Comparison of ENCODE assay signal across 8 mouse cellular contexts in genomic region chr14:31780412-31781233, GRCm38 (mm10). TPM values are rescaled to one million over a fixed set of nuclear protein-coding genes. Genes with fewer than 3 reads are reported as not detected.
A peak's percentile ranks its signal among the peaks of the same experiment; 100 is the strongest.
DNase-seq lines count a peak whose midpoint lies in the region; ATAC-seq and TF ChIP-seq lines count a peak whose summit lies in the region.

No protein-coding gene starts in this region.

- ATAC-seq in intestine, postnatal 0 days, result no peak

- peak overlapping the region; percentile 45 for H3K9ac ChIP-seq in intestine, postnatal 0 days (ENCODE audit: low read depth, low read length)

- H3K27me3 ChIP-seq in intestine, postnatal 0 days (replicated peaks; ENCODE audit: control insufficient read depth, insufficient read depth, low read length), result no peaks in the 10 kb centered on the region
- no peaks in the 10 kb centered on the region for H3K27me3 ChIP-seq in midbrain, embryonic 10.5 days (ENCODE audit: low read depth, poor library complexity, severe bottlenecking)

- TF ChIP-seq CTCF in gastrocnemius, adult 2 months (IDR thresholded peaks at IDR 0.05), result no peak
- no peak for TF ChIP-seq CTCF in embryonic fibroblast, embryonic 13.5 days (IDR thresholded peaks at IDR 0.05; ENCODE audit: borderline replicate concordance, insufficient read depth, low read length)
- no peak for TF ChIP-seq CTCF in intestine, postnatal 0 days (IDR thresholded peaks at IDR 0.05; ENCODE audit: low read depth)

- H3K4me2 ChIP-seq in intestine, postnatal 0 days (replicated peaks; ENCODE audit: low read depth), result peak overlapping the region; percentile 55

- WGBS in intestine, postnatal 0 days, result 77% methylated on average over 11 of the region's 11 CpGs
- WGBS in midbrain, embryonic 10.5 days, result 44% methylated on average over 11 of the region's 11 CpGs

- no peaks in the 10 kb centered on the region for H3K9me3 ChIP-seq in intestine, postnatal 0 days (ENCODE audit: control insufficient read depth)
- no peaks in the 10 kb centered on the region for H3K9me3 ChIP-seq in midbrain, embryonic 10.5 days (replicated peaks)

- peak overlapping the region; percentile 91 for H3K27ac ChIP-seq in gastrocnemius, adult 2 months
- peak overlapping the region; percentile 91 for H3K27ac ChIP-seq in embryonic fibroblast, embryonic 13.5 days (ENCODE audit: insufficient read depth, low read length)
- H3K27ac ChIP-seq in intestine, postnatal 0 days (ENCODE audit: low read depth, low read length), result peak overlapping the region; percentile 35; the same call in 1 of the 2 replicates
- peak overlapping the region; percentile 79 for H3K27ac ChIP-seq in midbrain, embryonic 10.5 days (replicated peaks)

- intact Hi-C loops in gastrocnemius, adult 2 months (cut with DNase I), result no loop called here

- TF ChIP-seq POLR2A in embryonic fibroblast, embryonic 13.5 days (IDR thresholded peaks at IDR 0.05; ENCODE audit: low read depth, low read length), result no peak

- H3K4me1 ChIP-seq in embryonic fibroblast, embryonic 13.5 days (ENCODE audit: control insufficient read depth, insufficient read depth, low read length), result peaks cover 3% of the 10 kb centered on the region; the same call in 1 of the 2 replicates
- no peaks in the 10 kb centered on the region for H3K4me1 ChIP-seq in intestine, postnatal 0 days (replicated peaks; ENCODE audit: control insufficient read depth, insufficient read depth, low read length)
- H3K4me1 ChIP-seq in midbrain, embryonic 10.5 days, result peaks cover 31% of the 10 kb centered on the region

- no peak for DNase-seq in gastrocnemius, adult 2 months
- DNase-seq in gastrocnemius, adult 18-20 months (ENCODE audit: low spot score), result no peak
- DNase-seq in CD4-positive, CD25-positive, alpha-beta regulatory T cell, adult 2 months (ENCODE audit: low read depth, low spot score), result peak; percentile 21
- no peak for DNase-seq in midbrain, embryonic 10.5 days (ENCODE audit: low spot score)
- DNase-seq in urinary bladder, adult 18-20 months (ENCODE audit: low spot score in 2 of 2), result no peak
- no peak for DNase-seq in testis, postnatal 10 days (ENCODE audit: low spot score)

- peak overlapping the region; percentile 73 for H3K4me3 ChIP-seq in gastrocnemius, adult 2 months
- H3K4me3 ChIP-seq in embryonic fibroblast, embryonic 13.5 days (ENCODE audit: insufficient read depth, low read length), result peak overlapping the region; percentile 98
- peak overlapping the region; percentile 22 for H3K4me3 ChIP-seq in intestine, postnatal 0 days (ENCODE audit: low read depth, low read length)
- peak overlapping the region; percentile 38 for H3K4me3 ChIP-seq in midbrain, embryonic 10.5 days

- no peaks in the 10 kb centered on the region for H3K36me3 ChIP-seq in intestine, postnatal 0 days (ENCODE audit: control insufficient read depth, insufficient read depth)
- H3K36me3 ChIP-seq in midbrain, embryonic 10.5 days, result 0 out of 2 replicates have a peak, but pooled peaks cover 2% of the 10 kb centered on the region

RNA-seq across cellular contexts. Expression of gene Ankrd28, which starts 49.8 kb away (rescaled TPM):
- total RNA-seq in gastrocnemius, adult 2 months (2021), result 10 to 100 TPM; 41.3 to 51.4 TPM
- total RNA-seq in gastrocnemius, adult 18-20 months (2021), result 10 to 100 TPM; 44.7 to 55.8 TPM
- polyA plus RNA-seq in embryonic fibroblast, embryonic 13.5 days (2011; ENCODE audit: insufficient read length, low read depth, missing spikeins), result 56.1 and 57.5 TPM in 2 replicates
- polyA plus RNA-seq in intestine, postnatal 0 days (2015; fragmentation: Nextera tagmentation; extraction: Ambion mirVana), result 3.9 and 4.6 TPM in 2 replicates
- polyA plus RNA-seq in midbrain, embryonic 10.5 days (2016; fragmentation: Nextera tagmentation; extraction: Ambion mirVana), result 8.1 and 8.4 TPM in 2 replicates

Comparison
In these comparisons a context has a peak if more than half of its experiments do, and no peak if none do; other contexts are left out.
1. H3K27ac ChIP-seq: peak in every context shown above with its lines; median percentile 91 in gastrocnemius, adult 2 months; 91 in embryonic fibroblast, embryonic 13.5 days; 79 in midbrain, embryonic 10.5 days; 35 in intestine, postnatal 0 days.
2. H3K4me3 ChIP-seq: peak in every context shown above with its lines; median percentile 98 in embryonic fibroblast, embryonic 13.5 days; 73 in gastrocnemius, adult 2 months; 38 in midbrain, embryonic 10.5 days; 22 in intestine, postnatal 0 days.